Mouse (Mus musculus) ES-Bruce4 (cell line): Measurements from ENCODE around the gene 1700123O20Rik. TPM values are rescaled to one million over a fixed set of nuclear protein-coding genes. Genes with fewer than 3 reads are reported as not detected.
A peak's percentile ranks its signal among the peaks of the same experiment; 100 is the strongest.

Experiments
- H3K27ac ChIP-seq: 2 replicates; pipeline ENCODE4 v1.5.1; 2012; ENCODE audit warnings: low read length, inconsistent platforms; ENCODE audit not compliant: insufficient read depth
- H3K27me3 ChIP-seq: 2 replicates; pipeline ENCODE4 v1.6.1; 2012; ENCODE audit warnings: mild to moderate bottlenecking, low read length, inconsistent platforms; ENCODE audit not compliant: control insufficient read depth, poor library complexity, insufficient read depth, severe bottlenecking
- H3K36me3 ChIP-seq: 2 replicates; pipeline ENCODE4 v1.6.1; 2012; ENCODE audit warnings: inconsistent platforms, mild to moderate bottlenecking, low read length, moderate library complexity; ENCODE audit not compliant: control insufficient read depth, poor library complexity, insufficient read depth, severe bottlenecking
- H3K4me1 ChIP-seq: one replicate; pipeline ENCODE4 v1.8.1; 2011; ENCODE audit warnings: low read length; ENCODE audit not compliant: control insufficient read depth, insufficient read depth
- H3K4me3 ChIP-seq: 2 replicates; pipeline ENCODE4 v1.5.1; 2011; ENCODE audit warnings: low read depth, mild to moderate bottlenecking, low read length
- H3K9ac ChIP-seq: 2 replicates; pipeline ENCODE4 v1.6.1; 2012; ENCODE audit warnings: low read depth, mild to moderate bottlenecking, inconsistent platforms; ENCODE audit not compliant: poor library complexity, severe bottlenecking
- H3K9me3 ChIP-seq: replicated peaks from 2 replicates; pipeline ENCODE4 v1.6.1; 2012; ENCODE audit warnings: mild to moderate bottlenecking, low read length, inconsistent platforms; ENCODE audit not compliant: control insufficient read depth, poor library complexity, insufficient read depth, severe bottlenecking
- CTCF ChIP-seq: IDR thresholded peaks from one replicate; pipeline ENCODE4 v1.8.1; 2011; ENCODE audit warnings: low read depth, low read length
- EP300 ChIP-seq: IDR thresholded peaks from 2 replicates; pipeline ENCODE4 v1.6.1; 2011; ENCODE audit warnings: low read depth, low read length; ENCODE audit not compliant: insufficient read depth
- POLR2A ChIP-seq: IDR thresholded peaks from one replicate; pipeline ENCODE4 v1.8.1; 2011; ENCODE audit warnings: low read length; ENCODE audit not compliant: insufficient read depth
- polyA plus RNA-seq: library from polyadenylated mRNA; stranded (reverse); fragments of >200 nt; gene quantifications from 2 replicates; pipeline ENCODE4 v1.2.4, GENCODE M21; 2011; ENCODE audit warnings: low read depth; ENCODE audit not compliant: missing spikeins, insufficient read depth, insufficient read length

Gene 1700123O20Rik
- 25.9 and 26.4 TPM in 2 replicates for polyA plus RNA-seq

DNA sequence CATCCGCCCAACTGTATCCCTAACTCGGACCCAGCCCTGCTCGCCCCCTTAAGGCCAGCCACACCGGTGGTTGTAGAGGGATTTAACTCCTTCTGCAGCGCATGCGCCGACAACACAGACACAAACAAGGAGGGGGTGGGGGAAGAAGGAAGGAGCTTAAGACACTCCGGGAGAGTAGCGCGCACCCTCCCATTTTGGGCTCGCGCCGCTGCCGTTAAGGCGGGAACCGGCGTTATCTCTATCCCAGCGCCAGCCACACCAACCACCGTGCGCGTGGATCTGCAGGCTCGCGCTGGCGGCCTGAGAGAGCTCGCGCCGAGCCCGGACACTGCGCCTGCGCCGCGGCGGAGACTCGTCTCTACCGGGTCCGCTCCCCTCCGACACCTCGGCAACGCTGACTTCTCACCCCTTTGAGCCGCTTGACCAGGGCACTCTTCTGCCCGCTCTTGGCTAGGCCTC lies at the start of gene 1700123O20Rik:
Gene 1700123O20Rik, plus strand, starts transcription at position 154 of the 459 bp plus-strand sequence.
- Histone ChIP-seq H3K9me3 (no peaks in the 10 kb centered on the region), H3K36me3 (peaks cover 29% of the 10 kb centered on the region), H3K27ac (peak within 1 kb of the TSS; percentile 88), H3K27me3 (no peaks in the 10 kb centered on the region), H3K4me3 (peak within 1 kb of the TSS; percentile 91), H3K4me1 (no peaks in the 10 kb centered on the region), H3K9ac (peak within 1 kb of the TSS; percentile 89)
- TF ChIP-seq EP300: no peak
- peak; percentile 25 for TF ChIP-seq POLR2A
- peak; percentile 15 for TF ChIP-seq CTCF

GRCm38 (mm10) chr14:54636954-54637353 lies 49.1 kb upstream of the 1700123O20Rik start:
- no peak overlapping the region for H3K27ac ChIP-seq
- H3K4me3 ChIP-seq: peak overlapping the region; percentile 13; the same call in 1 of the 2 replicates
- H3K9ac ChIP-seq: peak overlapping the region; percentile 10; the same call in 1 of the 2 replicates
- H3K4me1 ChIP-seq: no peaks in the 10 kb centered on the region
- H3K9me3 ChIP-seq: no peaks in the 10 kb centered on the region
- H3K27me3 ChIP-seq: no peaks in the 10 kb centered on the region
- no peak for TF ChIP-seq EP300
- no peak for TF ChIP-seq POLR2A
- peak; percentile 98 for TF ChIP-seq CTCF
- no peaks in the 10 kb centered on the region for H3K36me3 ChIP-seq

GRCm38 (mm10) chr14:54638210-54638609 lies 47.8 kb upstream of the 1700123O20Rik start:
- Histone ChIP-seq H3K27me3 (no peaks in the 10 kb centered on the region), H3K4me3 (no peak overlapping the region), H3K9ac (no peak overlapping the region), H3K27ac (no peak overlapping the region), H3K9me3 (no peaks in the 10 kb centered on the region), H3K36me3 (peaks cover under 1% of the 10 kb centered on the region), H3K4me1 (no peaks in the 10 kb centered on the region)
- TF ChIP-seq CTCF (peak; percentile 31), POLR2A (no peak)

DNA sequence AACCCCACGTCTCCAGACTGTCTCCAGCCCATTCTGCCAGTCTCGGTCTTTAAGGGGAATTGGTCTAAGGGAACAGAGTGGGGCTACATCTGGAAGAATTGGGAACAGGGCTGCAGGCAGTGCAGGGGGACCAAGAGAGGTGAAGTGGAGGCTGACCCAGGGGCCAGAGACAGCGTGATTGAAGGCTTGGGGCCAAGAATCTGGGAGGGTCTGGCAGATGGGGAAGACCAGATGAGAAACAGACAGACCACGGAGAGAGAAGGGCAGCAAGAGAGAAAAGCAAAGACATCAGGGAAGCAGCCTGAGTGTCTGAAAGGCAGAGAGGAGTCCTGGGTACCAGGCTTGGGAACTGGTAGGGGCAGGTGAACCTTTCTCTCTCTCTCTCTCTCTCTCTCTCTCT lies 45.9 kb upstream of the 1700123O20Rik start:
- no peak for TF ChIP-seq CTCF
- TF ChIP-seq EP300: no peak
- no peak for TF ChIP-seq POLR2A
- Histone ChIP-seq H3K36me3 (peaks cover 19% of the 10 kb centered on the region), H3K9ac (no peak overlapping the region)

DNA sequence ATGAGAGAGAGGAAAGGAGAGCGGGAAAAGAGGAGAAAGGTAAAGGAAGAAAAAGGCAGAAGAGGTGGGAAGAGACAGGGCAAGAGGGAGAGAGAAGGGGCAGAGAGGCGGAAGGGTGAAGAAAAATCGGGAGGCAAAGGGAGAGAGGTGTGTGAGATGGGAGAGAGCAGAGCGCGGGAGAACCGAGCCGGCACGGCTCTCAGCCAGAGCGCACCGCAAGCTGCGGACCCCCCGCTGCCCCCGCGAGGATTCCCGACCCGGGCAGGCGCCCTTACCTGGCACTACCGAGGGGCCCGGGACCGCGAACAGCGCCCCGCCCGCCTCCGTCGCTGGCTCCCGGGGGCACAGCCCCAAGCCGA lies 45.1 kb upstream of the 1700123O20Rik start, which contains the start of gene Gm17606:
Gene Gm17606, plus strand, starts transcription at position 7 of the 359 bp plus-strand sequence.
- H3K36me3 ChIP-seq: peaks cover 26% of the 10 kb centered on the region

More for the DNA sequence above, 45.9 kb upstream of the 1700123O20Rik start:
- Histone ChIP-seq H3K27me3 (no peaks in the 10 kb centered on the region), H3K4me1 (no peaks in the 10 kb centered on the region), H3K4me3 (no peak overlapping the region), H3K27ac (no peak overlapping the region), H3K9me3 (no peaks in the 10 kb centered on the region)

GRCm38 (mm10) chr14:54641305-54641969 lies 44.6 kb upstream of the 1700123O20Rik start, which contains the start of gene Cdh24:
TSS of gene Cdh24 (minus strand) at chr14:54641364.
- peak within 1 kb of the TSS; percentile 77 for H3K4me3 ChIP-seq
- TF ChIP-seq CTCF (peak; percentile 75), EP300 (no peak), POLR2A (no peak)
- H3K9ac ChIP-seq: peak within 1 kb of the TSS; percentile 73
- H3K27ac ChIP-seq: no peak within 1 kb of the TSS
- H3K4me1 ChIP-seq: no peaks in the 10 kb centered on the region
- no peaks in the 10 kb centered on the region for H3K27me3 ChIP-seq
- peaks cover 31% of the 10 kb centered on the region for H3K36me3 ChIP-seq
- H3K9me3 ChIP-seq: no peaks in the 10 kb centered on the region

More for the DNA sequence above, 45.1 kb upstream of the 1700123O20Rik start, which contains the start of gene Gm17606:
- peak within 1 kb of the TSS; percentile 73 for H3K9ac ChIP-seq
- no peaks in the 10 kb centered on the region for H3K27me3 ChIP-seq
- no peak for TF ChIP-seq POLR2A
- TF ChIP-seq EP300: no peak
- no peak for TF ChIP-seq CTCF
- H3K4me3 ChIP-seq: peak within 1 kb of the TSS; percentile 77
- H3K9me3 ChIP-seq: no peaks in the 10 kb centered on the region
- H3K4me1 ChIP-seq: no peaks in the 10 kb centered on the region
- no peak within 1 kb of the TSS for H3K27ac ChIP-seq
